Mouse (Mus musculus): ENCODE data around the gene Shc1. TPM values are rescaled to one million over a fixed set of nuclear protein-coding genes. Genes with fewer than 3 reads are reported as not detected.

Shc1 gene
- 117 and 151 TPM in 2 replicates for polyA plus RNA-seq (2012)

GRCm38 (mm10) chr3:89418170-89418860 lies at the start of gene Shc1, which contains the start of gene Cks1b:
Gene Shc1, plus strand, starts transcription at chr3:89418443.
Gene Cks1b, minus strand, starts transcription at chr3:89418383.

GRCm38 (mm10) chr3:89394006-89394893 lies 24.0 kb upstream of the Shc1 start, which contains the start of gene Zbtb7b:
Gene Zbtb7b, minus strand, starts transcription at chr3:89394776.

GRCm38 (mm10) chr3:89402693-89403092 lies 15.6 kb upstream of the Shc1 start, which contains the start of gene Lenep:
Gene Lenep, minus strand, starts transcription at chr3:89402793.

GRCm38 (mm10) chr3:89411490-89412393 lies 6.5 kb upstream of the Shc1 start, which contains the start of gene Flad1:
Gene Flad1, minus strand, starts transcription at chr3:89411870.

GRCm38 (mm10) chr3:89430171-89431159 lies 12.2 kb downstream of the Shc1 start, which contains the start of gene Pygo2:
Gene Pygo2, plus strand, starts transcription at chr3:89430214.

GRCm38 (mm10) chr3:89436176-89437113 lies 18.2 kb downstream of the Shc1 start, which contains the start of gene Pbxip1:
Gene Pbxip1, plus strand, starts transcription at chr3:89436706.

GRCm38 (mm10) chr3:89454401-89455177 lies 36.3 kb downstream of the Shc1 start, which contains the start of gene Pmvk:
Gene Pmvk, plus strand, starts transcription at chr3:89454541.

Other genes with a start within 250 kb of the Shc1 start
- 366 and 382 TPM in 2 replicates for gene Scamp3, start 241.0 kb upstream of the Shc1 start, polyA plus RNA-seq (2012)
- 253 and 287 TPM in 2 replicates for gene Fam189b, start 235.3 kb upstream of the Shc1 start, polyA plus RNA-seq (2012)
- 9.8 and 12.3 TPM in 2 replicates for gene Gba, start 215.5 kb upstream of the Shc1 start, polyA plus RNA-seq (2012)
- gene Thbs3, start 203.3 kb upstream of the Shc1 start, polyA plus RNA-seq (2012): 0.61 and 2.0 TPM in 2 replicates
- gene Mtx1, start 191.4 kb upstream of the Shc1 start, polyA plus RNA-seq (2012): 318 and 336 TPM in 2 replicates
- 0.56 and 0.64 TPM in 2 replicates for gene Muc1, start 189.4 kb upstream of the Shc1 start, polyA plus RNA-seq (2012)
- 235 and 304 TPM in 2 replicates for gene Krtcap2, start 172.5 kb upstream of the Shc1 start, polyA plus RNA-seq (2012)
- gene Trim46, start 172.1 kb upstream of the Shc1 start, polyA plus RNA-seq (2012): 9.2 and 11.3 TPM in 2 replicates
- gene Dpm3, start 159.1 kb upstream of the Shc1 start, polyA plus RNA-seq (2012): 448 and 506 TPM in 2 replicates
- 12.7 and 16.4 TPM in 2 replicates for gene Slc50a1, start 147.9 kb upstream of the Shc1 start, polyA plus RNA-seq (2012)
- not detected in 2 replicates for gene Efna1, start 137.3 kb upstream of the Shc1 start, polyA plus RNA-seq (2012)
- 0.83 and 0.91 TPM in 2 replicates for gene Efna3, start 95.5 kb upstream of the Shc1 start, polyA plus RNA-seq (2012)
- gene Efna4, start 80.4 kb upstream of the Shc1 start, polyA plus RNA-seq (2012): 3.1 and 4.1 TPM in 2 replicates
- 195 and 256 TPM in 2 replicates for gene Adam15, start 68.4 kb upstream of the Shc1 start, polyA plus RNA-seq (2012)
- gene Dcst2, start 56.5 kb upstream of the Shc1 start, polyA plus RNA-seq (2012): not detected in 2 replicates
- not detected in 2 replicates for gene Dcst1, start 53.2 kb upstream of the Shc1 start, polyA plus RNA-seq (2012)
- 42.9 and 63.7 TPM in 2 replicates for gene Zbtb7b, start 23.7 kb upstream of the Shc1 start, polyA plus RNA-seq (2012)
- 0.05 and 0.10 TPM in 2 replicates for gene Lenep, start 15.7 kb upstream of the Shc1 start, polyA plus RNA-seq (2012)
- 17.5 and 17.9 TPM in 2 replicates for gene Flad1, start 6.6 kb upstream of the Shc1 start, polyA plus RNA-seq (2012)
- gene Cks1b, start 60 bp upstream of the Shc1 start, polyA plus RNA-seq (2012): 66.6 and 73.2 TPM in 2 replicates
- gene Pygo2, start 11.8 kb downstream of the Shc1 start, polyA plus RNA-seq (2012): 111 and 155 TPM in 2 replicates
- 18.0 and 19.0 TPM in 2 replicates for gene Pbxip1, start 18.3 kb downstream of the Shc1 start, polyA plus RNA-seq (2012)
- 9.1 and 14.1 TPM in 2 replicates for gene Pmvk, start 36.1 kb downstream of the Shc1 start, polyA plus RNA-seq (2012)
- 0.02 and 0.08 TPM in 2 replicates for gene Kcnn3, start 101.7 kb downstream of the Shc1 start, polyA plus RNA-seq (2012)